Mouse (Mus musculus): ENCODE data around the gene Panx1.

The Panx1 gene

GRCm38 (mm10) chr9:14970805-14971525, 74.3 kb downstream of the Panx1 start:
- no peak for DNase-seq (ENCODE audit: low read depth, low spot score)

DNA sequence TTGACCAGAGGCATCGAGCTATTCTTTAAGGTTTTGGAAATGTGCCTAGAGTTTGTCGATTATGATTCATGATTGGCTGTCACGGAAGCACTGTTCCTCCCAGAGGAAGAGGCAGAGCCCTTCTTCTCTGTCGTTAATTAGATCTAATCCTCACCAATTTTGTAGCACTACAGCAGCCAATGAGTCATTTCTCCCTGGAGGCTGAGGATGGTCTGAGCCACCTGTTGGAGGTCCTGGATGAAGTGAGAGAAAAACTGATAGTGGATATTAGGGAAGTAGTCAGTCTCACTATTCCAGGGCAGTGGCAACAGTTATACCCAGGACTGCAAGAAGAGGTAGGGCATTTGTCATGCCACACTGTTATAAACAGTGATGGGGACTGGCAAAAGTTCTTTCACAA, 75.1 kb downstream of the Panx1 start:
- DNase-seq (ENCODE audit: low read depth, low spot score), result no peak

GRCm38 (mm10) chr9:14967598-14967997, 77.7 kb downstream of the Panx1 start:
- DNase-seq (ENCODE audit: low read depth, low spot score), result no peak

GRCm38 (mm10) chr9:14966787-14967186, 78.5 kb downstream of the Panx1 start:
- no peak for DNase-seq (ENCODE audit: low read depth, low spot score)

GRCm38 (mm10) chr9:14965368-14965767, 79.9 kb downstream of the Panx1 start:
- DNase-seq (ENCODE audit: low read depth, low spot score), result no peak

DNA sequence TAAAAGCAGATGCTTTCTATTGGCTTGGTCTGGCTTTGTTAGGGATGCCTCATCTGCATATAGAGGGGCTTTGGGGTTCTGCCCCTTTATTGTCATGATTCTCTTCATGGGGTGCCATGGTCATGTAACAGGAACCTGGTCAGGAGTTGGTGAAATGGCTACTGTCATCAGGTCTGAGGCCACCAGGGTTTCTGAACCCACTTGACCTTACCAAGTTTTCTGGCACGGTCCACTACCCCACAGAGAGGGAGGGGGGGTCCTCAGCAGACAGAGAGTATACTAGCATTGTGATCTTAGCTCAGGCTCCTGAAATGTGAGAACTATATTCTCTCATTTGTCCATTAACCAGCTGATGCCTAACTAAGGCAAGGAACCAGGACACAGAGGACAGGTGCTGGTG, 82.5 kb downstream of the Panx1 start:
- no peak for DNase-seq (ENCODE audit: low read depth, low spot score)

- DNase-seq (ENCODE audit: low read depth, low spot score), result no peak
Observed at GRCm38 (mm10) chr9:14954659-14955058, 90.6 kb downstream of the Panx1 start.

Measured in embryo, embryonic 11.5 days (tissue).